Mouse (Mus musculus): ENCODE data around the gene Nqo2.

Nqo2 gene

DNA sequence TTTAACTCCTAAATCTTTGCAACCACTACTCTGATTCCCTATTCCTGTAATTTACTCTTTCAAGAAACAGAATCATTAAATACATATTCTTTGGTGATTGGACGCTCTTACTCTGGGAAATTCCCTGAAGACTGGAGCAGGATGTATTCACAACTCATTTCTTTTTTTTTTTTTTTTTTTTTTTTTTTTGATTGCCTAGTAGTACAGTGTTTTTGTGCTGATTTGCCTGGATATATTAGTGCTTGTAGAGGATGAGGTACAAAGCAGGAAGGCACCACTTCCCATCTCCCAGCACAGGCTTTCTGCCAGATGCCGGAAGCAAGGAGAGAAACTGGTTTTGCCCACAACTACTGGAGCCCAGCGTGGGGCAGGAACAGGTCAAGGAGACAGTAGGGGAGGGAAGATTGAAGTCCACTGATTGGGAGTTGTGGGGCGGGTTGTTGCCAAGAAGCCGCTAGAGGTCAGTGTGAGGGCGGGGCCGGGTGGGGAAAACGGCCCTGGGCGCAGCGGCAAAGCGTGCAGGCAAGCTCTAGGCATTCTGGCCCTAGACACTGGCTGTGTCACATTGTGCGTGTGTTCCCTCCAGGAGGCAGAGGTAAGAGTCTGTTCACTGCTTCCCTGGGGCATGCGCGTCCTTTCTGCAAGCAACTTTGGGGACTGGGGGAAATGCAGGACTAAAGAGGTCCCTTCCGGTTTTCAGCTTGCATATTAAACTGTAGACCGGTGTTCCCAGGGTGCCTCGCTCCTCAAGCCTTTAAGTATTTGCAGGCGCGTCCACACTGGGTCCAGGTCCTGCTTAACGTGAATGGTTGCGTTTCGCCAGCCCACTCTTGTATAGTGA, at the start of gene Nqo2:
Gene Nqo2, plus strand, starts transcription at position 482 of the 841 bp plus-strand sequence.
- WGBS = 3% methylated on average over 22 of the region's 22 CpGs

DNA sequence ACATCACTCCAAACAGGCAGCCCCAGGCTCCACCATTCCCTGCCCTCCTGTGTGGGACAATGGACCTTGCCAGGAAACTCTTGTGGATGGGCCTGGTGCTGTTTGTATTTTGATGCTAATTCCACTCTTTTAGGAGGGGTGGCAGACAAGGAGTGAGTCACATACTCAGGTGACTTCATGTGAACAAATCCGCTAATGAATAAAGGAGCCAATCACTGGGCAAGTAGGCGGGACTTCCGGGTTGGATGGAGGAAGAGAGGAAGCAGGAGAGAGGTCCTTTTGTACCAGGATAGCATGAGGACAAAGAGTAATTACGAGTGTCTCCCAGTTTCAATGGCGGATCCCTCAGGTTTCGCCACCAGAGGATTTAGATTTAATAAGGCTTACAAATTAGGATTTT, 43.4 kb upstream of the Nqo2 start:
- WGBS = 93% methylated on average over 6 of the region's 6 CpGs

DNA sequence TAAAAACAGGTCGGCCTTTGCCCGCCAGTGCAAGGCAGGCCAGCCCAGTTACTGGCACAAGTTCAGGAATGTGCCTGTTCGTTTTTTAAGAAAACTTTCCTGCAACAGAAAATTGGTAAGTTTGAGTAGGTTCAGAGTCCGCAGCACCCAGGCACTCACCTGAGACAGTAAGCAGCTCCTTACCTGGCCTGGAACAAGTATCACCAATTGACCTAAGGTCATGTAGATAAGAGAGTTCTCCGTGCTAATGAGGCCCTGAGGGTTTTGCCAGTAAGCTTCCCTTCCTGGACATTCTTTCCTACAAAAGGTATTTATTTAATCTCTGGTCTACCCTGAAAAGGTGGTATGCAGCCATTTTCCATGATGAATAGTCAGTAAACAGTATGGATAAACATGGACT, 42.8 kb upstream of the Nqo2 start:
- 84% methylated on average over 5 of the region's 5 CpGs for WGBS

DNA sequence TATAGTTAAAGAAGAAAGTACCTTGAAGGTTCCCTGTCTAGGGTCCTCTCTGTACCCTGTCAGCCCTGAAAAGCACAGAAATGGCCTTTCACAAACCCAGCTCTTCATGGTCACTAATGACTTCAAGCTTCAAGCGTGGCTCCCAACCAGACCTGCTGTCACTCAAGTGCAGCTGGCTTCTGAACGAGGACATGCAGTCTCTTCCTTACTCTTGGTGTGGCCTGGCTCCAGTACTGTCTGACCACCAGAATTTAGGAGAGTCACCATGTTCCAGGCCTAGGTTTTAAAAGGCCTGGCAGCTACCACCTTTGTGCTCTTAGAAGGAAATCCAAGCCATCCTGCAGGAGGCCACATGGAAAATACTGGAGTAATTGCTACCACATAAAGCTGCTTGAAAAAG, 34.2 kb upstream of the Nqo2 start:
- WGBS = 80% methylated on average over 2 of the region's 2 CpGs

DNA sequence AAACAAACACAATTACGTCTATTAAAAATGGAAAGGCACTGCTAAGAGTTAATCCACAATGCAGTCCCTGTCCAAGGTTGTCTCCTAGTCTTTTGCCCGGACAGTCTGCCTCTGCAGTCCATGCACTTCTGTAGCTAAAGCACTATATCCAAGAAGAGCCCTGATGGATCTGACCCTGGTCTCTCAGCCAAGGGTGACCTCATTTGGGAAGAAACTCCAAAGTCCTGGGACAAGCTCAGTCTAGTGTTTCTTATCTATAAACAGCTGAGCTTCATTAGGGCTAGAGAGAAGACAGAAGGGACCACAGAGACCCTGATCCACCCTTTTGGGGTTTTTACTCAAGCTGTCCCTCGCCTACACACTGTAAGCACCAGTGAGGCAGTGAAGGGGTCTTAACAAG, 33.6 kb upstream of the Nqo2 start:
- WGBS = 91% methylated on average over 3 of the region's 3 CpGs

DNA sequence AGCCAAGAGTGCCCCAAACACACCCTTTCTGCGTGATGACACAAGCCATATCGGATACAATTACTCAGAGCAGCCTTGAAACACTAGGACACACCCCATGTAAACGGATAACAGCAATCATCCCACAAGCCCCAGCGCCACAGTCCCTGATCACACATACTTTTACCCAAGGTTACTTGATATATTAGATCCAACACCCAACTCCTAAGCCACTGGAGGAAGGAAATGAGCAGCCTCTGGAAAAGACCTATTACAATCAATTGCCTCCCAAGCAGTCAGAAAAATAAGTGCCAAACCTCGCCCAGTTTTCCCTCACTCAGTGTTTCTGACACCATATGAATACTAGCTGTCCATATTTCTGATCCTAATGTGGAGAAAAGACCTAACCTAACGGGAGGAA, 29.7 kb upstream of the Nqo2 start:
- WGBS = 57% methylated on average over 6 of the region's 6 CpGs

DNA sequence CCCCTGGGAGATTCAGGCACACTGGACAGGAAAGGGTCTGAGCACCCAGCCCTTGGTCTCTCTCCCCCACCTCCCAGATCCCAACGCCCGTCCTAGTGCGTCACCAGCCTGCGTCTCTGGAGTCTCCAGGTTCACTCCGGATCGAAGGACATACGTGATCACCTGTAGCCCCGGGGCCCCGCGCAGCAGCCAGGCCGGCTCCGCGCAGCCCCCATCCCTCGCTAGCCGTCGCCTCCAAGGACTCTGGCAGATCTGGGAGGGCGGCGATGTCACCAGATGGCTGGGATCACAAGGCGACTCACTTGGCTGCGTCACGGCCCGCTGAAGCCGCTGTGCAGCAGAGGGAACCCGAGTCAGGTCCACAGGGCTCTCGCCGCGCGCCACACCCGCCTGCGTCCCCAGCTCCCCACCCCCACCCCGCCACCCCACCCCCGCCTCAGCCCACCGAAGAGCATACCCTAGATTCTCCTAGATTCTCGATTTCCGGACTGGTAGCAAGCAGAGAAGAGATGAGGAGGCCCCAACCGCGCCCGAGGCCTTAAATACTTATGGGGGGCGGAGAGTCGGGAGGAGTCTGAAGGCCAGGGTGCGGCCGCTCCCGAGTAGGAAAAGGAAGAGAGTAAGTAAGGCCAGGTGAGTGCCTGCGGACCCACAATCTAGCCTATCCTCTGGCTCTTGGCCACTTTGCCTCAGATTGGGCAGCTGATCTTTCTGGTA, 28.9 kb upstream of the Nqo2 start:
- under 1% methylated on average over 44 of the region's 44 CpGs for WGBS

DNA sequence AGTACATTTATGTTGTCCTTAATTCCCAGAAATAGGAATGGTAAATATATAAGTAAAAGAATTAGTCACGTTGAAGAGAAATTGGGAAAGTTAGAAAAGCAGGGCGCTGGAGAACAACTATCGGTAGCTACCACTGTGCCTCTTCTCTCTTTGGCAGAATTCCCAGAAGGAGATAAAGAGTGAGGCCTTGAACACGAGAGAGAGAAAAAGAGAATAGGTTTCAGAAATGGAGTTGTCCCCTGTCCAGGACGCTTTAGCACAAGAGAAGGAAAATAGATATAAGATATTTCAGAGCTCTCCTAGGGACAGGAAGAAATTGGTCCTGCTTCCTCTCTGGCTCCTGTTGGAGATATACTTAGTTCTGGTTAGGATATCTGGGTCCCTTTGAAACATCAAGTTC, 27.3 kb upstream of the Nqo2 start:
- 48% methylated on average over 5 of the region's 5 CpGs for WGBS

DNA sequence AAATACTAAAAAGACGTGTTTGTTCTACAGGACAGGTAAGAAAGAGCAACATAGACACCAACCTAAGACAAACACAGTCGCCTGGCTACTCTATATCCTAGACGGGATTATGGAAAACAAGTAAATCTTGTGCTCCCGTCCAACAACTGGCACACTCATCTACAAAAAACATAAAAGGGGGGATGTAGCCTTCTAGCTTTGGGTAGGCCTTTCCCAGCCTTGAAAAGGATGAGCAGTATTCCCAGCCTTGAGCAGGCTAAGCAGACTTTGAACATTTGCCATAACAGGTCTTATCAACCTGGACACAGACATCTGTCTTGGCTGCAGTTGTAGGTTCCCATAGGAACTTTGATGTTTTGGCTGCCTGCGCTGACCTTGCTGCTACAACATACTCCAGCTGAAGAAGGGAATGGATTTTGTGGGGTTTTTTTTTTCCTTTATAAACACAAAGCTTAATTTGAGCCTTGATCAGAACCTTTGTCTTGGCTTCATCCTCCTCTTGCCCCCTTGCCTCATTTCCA, 23.1 kb upstream of the Nqo2 start:
- WGBS = 90% methylated on average over 5 of the region's 5 CpGs

DNA sequence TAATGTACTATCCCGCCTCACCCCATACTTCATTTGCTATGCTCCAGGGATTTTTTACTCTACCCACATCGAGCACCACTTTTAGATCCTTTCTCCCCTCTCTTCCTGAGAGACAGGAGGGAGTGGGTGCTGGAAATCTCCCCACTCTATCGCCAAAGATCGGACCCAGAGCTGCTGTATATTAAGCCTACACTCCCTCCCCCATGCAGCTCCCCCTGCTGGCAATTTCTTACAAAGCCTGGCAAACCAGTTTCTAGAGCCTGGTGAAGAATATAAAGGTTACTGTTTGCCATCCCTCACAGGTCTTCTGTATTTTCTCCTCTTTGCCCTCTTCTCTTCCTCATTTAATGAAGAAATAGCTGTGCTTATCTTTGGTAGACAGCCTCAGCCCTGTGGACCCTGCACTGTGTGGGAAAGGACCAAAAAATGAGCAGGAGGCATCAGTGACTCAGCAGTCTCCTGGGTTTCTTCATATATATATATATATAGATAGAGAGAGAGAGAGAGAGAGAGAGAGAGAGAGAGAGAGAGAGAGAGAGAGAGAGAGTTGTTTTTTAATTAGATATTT, 22.2 kb upstream of the Nqo2 start:
- 23% methylated on average over 4 of the region's 4 CpGs for WGBS

DNA sequence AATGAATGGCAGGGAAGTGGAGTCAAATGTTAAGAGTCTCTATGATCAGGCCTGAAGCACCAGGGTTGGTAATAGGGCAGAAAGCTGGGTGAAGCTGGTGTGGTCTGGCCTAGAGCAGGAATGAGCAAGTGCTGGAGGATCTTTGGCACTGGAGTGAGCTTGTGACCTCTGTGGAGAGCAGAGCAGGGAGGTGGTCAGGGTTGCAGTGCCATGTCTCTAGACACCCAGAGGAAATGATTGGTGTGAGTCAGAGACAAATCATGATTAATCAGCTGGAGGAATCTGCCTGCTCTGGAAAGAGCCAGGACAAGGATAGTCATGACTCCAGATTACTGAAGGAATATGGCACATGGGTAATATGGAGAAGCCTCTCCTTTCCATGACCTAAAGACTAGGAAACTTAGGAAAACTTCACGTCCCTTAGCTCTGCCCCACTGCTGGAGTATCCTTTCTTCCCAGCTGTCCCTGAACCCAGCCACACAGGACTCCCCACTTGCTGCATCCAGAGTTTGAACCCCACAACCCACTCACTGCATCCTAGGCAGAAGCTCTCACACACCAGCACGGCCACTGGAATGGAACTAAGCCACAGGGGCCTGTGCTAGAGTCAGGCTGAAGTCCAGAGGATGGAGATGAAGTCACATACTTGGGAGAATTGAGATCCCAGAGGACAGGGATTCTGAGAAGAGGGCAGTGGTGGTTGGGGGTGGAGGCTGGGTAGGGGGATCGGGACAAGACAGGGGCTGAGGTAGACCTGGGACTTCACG, 13.0 kb upstream of the Nqo2 start:
- WGBS = 94% methylated on average over 4 of the region's 4 CpGs

DNA sequence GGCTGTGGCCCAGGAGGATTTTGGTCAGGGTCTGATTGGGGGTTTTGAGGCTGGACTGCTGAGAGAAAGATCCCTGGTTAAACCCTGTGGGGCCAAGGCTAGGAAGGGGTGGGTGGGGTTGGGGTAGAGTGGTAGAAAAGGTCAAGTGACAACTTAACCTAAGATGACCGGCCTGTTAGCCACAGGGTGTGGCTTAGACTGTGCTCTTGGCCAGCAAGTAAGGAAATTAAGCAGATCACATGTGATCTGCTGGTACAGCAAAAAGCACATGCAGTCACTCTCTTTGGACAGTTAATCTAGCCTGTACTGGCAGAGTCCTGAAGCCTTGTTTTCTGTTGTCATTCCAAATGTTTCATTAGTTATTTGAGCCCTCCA, 12.4 kb upstream of the Nqo2 start:
- 80% methylated on average over 1 of the region's 1 CpGs for WGBS

DNA sequence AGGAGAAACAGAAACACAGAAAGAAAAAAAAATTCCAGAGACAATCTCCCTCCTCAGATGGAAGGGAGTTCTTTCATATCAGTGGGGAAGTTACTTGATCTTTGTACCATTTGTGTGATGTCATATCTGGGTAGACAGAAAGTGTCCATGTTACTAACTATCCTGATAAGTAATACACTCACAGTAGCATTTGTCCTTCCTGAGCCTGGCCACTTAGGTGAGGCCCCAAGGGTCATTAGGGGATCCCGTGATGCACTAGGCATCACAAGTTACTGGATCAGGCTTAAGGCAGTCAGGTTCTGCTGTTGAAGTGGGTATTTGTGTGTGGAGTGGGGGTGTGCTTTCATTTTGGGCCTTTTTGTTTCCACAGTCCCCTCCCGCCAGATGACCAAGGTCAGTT, 11.5 kb upstream of the Nqo2 start:
- 93% methylated on average over 2 of the region's 2 CpGs for WGBS

DNA sequence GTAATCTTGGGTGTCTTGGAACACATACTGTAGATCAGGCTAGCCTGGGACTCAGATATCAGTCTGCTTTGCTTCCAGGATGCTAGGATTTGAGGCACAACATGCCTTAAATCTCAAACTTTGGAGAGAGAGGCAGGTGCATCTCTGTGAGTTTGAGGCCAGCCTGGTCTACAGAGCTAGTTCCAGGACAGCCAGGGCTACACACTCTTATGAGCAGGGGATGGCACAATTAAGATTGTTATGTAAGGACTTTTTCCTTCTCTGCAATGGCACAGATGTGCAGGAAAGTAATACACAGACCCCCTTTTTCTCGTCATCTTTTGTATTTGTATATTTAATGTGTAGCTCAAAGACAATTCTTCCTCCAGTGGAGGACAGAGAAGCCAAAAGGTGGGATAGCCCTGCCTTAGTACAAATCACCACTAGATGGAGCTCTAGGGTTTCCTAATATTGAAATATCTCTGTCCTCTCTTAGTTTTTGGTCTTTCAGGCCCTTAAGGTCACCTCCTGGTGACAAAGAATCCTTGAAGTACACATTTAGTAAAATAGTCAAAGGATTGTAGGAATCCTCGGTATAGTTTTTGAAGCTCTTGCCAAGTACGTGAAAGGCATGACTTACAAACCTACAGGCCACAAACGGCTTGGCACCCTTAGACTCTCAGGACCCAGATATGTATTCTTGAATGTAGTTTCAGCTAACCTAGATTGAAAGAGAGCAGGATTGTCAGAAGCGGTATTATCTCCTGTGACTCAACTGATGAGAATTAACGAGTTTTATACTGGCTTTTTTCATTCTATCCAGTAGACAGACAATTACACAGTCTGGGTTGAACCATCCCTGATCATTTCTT, 7.7 kb upstream of the Nqo2 start:
- WGBS = 39% methylated on average over 6 of the region's 6 CpGs

DNA sequence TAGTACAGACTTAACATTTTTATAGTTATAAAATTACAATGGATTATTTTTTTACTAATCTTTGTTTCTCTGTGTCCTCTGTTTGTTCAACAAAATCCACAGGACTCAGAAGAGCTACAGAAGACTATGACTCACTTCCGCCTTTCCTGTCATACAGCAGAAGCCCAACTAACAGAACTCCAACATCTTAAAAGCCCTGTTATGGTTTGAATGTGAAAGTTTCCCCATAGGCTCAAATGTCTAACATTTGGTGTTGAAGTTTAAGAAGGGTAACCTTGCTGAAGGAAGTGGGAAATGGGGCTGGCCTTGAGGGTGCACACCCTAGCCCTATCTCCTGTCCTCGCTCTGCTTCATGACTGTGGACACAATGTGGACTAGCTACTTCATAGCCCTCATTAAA, 4.7 kb upstream of the Nqo2 start:
- WGBS = 86% methylated on average over 2 of the region's 2 CpGs

DNA sequence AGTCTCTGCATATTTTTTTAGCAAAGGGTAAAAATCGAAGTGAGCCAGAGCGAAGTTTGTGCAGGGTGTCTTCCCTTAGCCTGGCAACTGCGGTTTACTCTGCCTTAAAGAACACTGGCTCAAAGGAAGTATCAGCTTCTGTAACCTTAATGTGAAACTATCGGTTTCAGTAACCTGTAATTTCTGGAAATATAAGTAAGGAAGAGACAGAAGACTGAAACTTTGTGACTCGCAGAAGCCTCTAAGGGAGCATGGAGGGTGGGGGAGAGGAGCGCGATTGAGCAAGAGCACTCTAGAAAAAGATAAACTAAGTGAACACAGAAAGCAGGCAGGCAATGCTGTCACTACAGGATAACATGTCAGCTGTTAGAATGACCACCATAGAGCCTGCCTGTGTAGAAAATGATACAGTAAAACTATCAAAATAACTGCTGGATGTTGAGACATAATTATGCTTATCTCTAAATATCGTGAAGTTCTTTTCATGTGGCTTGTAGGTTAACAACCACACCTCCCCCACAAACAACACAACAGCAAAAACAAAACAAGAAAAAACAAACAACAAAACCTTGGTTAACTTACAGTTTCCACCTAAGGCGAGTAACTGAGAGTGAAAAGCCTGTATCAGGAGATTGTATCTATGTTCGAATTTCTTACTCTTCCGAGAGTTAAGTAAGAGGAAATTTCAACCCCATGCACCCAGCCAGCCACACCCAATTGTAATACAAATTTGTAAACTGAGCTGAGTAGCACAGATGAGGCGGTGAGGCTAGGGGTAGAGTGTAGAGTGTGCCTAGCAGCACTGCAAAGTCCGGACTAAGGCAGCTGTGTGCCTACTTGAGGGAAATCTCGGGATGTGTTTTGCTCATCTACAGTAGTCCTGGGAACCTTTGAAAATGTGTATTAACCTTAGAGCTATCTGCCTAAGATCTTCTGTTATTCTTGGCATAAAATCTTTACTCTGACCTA, 853 bp downstream of the Nqo2 start:
- 22% methylated on average over 14 of the region's 14 CpGs for WGBS

DNA sequence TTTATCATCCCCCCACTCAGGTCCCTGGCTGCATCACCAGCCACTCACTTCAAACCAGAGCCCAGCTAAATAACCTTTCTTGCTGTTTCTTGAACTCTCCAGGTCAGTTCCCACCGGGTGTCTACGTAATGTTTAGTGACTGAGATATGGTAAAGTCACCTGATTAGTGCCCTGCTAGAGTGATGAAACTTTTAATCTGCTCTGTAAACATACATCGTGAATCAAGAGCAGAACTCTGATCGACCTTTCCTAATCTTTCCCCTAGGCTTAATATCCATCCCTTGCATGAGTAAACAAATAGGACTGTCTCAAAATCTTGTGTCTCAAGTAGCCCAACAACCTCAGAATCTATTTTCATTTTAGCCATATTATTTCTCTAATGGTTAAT, 1.5 kb downstream of the Nqo2 start:
- WGBS = 87% methylated on average over 4 of the region's 4 CpGs

DNA sequence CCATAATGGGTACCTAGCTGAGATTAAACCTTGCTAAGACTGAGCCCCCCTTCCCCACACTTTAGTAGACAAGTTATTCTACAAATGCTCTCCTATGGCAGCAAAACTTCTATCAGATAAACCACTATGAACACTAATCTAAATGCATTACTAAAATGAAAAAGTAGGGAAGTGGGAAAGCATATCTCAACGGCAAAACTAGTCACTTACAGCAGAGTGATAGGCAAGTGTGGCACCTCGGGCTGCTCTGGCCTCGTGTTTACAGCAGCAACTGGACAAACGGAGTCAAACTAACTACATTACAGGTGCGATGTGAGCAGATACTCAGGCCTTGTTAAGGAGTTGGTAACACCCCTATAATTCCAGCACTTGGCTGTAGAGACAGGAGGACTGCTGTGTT, 25.1 kb downstream of the Nqo2 start:
- WGBS = 89% methylated on average over 5 of the region's 5 CpGs

DNA sequence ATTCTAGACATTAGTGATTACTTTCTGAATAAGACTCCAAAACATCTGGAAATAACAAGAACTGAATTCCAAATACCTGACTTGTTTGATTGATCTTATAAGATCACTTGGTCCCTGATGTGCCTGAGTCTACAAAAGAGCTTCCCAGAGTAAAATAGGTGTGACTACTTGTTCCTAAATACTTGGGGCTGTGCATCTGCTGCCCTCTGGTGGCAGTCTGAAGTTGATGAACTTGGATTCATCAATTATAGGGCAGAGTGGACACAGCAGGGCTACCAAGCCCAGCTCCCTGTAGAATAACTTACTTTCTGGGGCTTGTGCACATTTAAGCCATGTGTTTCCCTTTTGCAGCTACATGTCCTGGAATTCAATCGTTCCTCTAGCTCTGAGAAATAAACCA, 30.7 kb downstream of the Nqo2 start:
- WGBS = 23% methylated on average over 1 of the region's 1 CpGs

Data from cerebral cortex, adult 2 months (tissue).